Mouse (Mus musculus) bone marrow, adult 2 months (tissue): ENCODE data around the gene Dapk3. TPM values are rescaled to one million over a fixed set of nuclear protein-coding genes. Genes with fewer than 3 reads are reported as not detected.
A peak's percentile ranks its signal among the peaks of the same experiment; 100 is the strongest.

ENCODE experiments used
- H3K27ac ChIP-seq: fragments of 200-500 bp; 2 replicates; pipeline ENCODE4 v1.5.1; 2012; ENCODE audit warnings: low read depth, mild to moderate bottlenecking, control low read depth, inconsistent platforms, low read length; ENCODE audit not compliant: control insufficient read depth, poor library complexity, insufficient read depth
- H3K4me1 ChIP-seq: fragments of 200-500 bp; 2 replicates; pipeline ENCODE4 v1.6.1; 2011; ENCODE audit warnings: low read length; ENCODE audit not compliant: control insufficient read depth, insufficient read depth
- H3K4me3 ChIP-seq: fragments of 200-500 bp; replicated peaks from 2 replicates; pipeline ENCODE3; 2011; ENCODE audit warnings: mild to moderate bottlenecking, low read depth, low read length, control low read depth; ENCODE audit not compliant: control insufficient read depth
- CTCF ChIP-seq: fragments of 200-500 bp; IDR thresholded peaks from 2 replicates; pipeline ENCODE4 v1.5.1; 2011; ENCODE audit warnings: low read length, control low read depth; ENCODE audit not compliant: control insufficient read depth, insufficient read depth
- POLR2A ChIP-seq: fragments of 200-500 bp; IDR thresholded peaks from 2 replicates; pipeline ENCODE4 v1.6.1; 2011; ENCODE audit warnings: low read depth, mild to moderate bottlenecking, control low read depth, low read length, borderline replicate concordance; ENCODE audit not compliant: control insufficient read depth
- WGBS: fragments of 180-500 bp; shearing (Covaris S2); methylation state at CpG from one replicate; pipeline ENCODE4 v1.1.7; 2018; 5-methylcytosine and 5-hydroxymethylcytosine counted together
- polyA plus RNA-seq: library from polyadenylated mRNA; stranded (reverse); fragments of >200 nt; gene quantifications from 2 replicates; pipeline ENCODE4 v1.2.4, GENCODE M21; 2011; ENCODE audit warnings: low replicate concordance; ENCODE audit not compliant: missing spikeins, insufficient read depth, insufficient read length

Gene Dapk3
- polyA plus RNA-seq, 1 experiment, result 23.2 TPM

- Histone ChIP-seq H3K4me1 (no peaks in the 10 kb centered on the region), H3K4me3 (no peak overlapping the region), H3K27ac (no peak overlapping the region)
- 28% methylated on average over 13 of the region's 13 CpGs for WGBS
- TF ChIP-seq CTCF, result peak; percentile 71
- no peak for TF ChIP-seq POLR2A
Measured at GRCm38 (mm10) chr10:81240876-81241275, 58.1 kb downstream of the Dapk3 start.

GRCm38 (mm10) chr10:81242021-81242420, 59.2 kb downstream of the Dapk3 start:
- H3K27ac ChIP-seq, result no peak overlapping the region
- no peak overlapping the region for H3K4me3 ChIP-seq
- WGBS, result 88% methylated on average over 16 of the region's 16 CpGs
- TF ChIP-seq CTCF (no peak), POLR2A (no peak)
- no peaks in the 10 kb centered on the region for H3K4me1 ChIP-seq

Other genes with a start within 250 kb of the Dapk3 start
- not detected in 2 replicates for gene Gng7, start 168.1 kb upstream of the Dapk3 start, polyA plus RNA-seq
- not detected in 2 replicates for gene Diras1, start 157.3 kb upstream of the Dapk3 start, polyA plus RNA-seq
- gene Slc39a3, start 145.6 kb upstream of the Dapk3 start, polyA plus RNA-seq, result 3.7 and 3.9 TPM in 2 replicates
- 26.2 and 52.3 TPM in 2 replicates for gene Sgta, start 122.8 kb upstream of the Dapk3 start, polyA plus RNA-seq
- gene Thop1, start 113.0 kb upstream of the Dapk3 start, polyA plus RNA-seq, result 10.3 and 16.7 TPM in 2 replicates
- 0.87 TPM in 1 of 2 replicates, not detected in the other for gene Creb3l3, start 84.1 kb upstream of the Dapk3 start, polyA plus RNA-seq
- 57.6 and 108 TPM in 2 replicates for gene Map2k2, start 77.1 kb upstream of the Dapk3 start, polyA plus RNA-seq
- 28.2 and 31.0 TPM in 2 replicates for gene Zbtb7a, start 47.8 kb upstream of the Dapk3 start, polyA plus RNA-seq
- gene Pias4, start 15.1 kb upstream of the Dapk3 start, polyA plus RNA-seq, result 11.1 and 29.0 TPM in 2 replicates
- gene Eef2, start 6.4 kb upstream of the Dapk3 start, polyA plus RNA-seq, result 347 and 468 TPM in 2 replicates
- gene 4930442H23Rik, start 844 bp downstream of the Dapk3 start, polyA plus RNA-seq, result not detected in 2 replicates
- gene Nmrk2, start 19.0 kb downstream of the Dapk3 start, polyA plus RNA-seq, result not detected in 2 replicates
- gene Atcay, start 47.8 kb downstream of the Dapk3 start, polyA plus RNA-seq, result not detected in 2 replicates
- 0.32 and 2.5 TPM in 2 replicates for gene Zfr2, start 50.1 kb downstream of the Dapk3 start, polyA plus RNA-seq
- gene Matk, start 69.9 kb downstream of the Dapk3 start, polyA plus RNA-seq, result 11.9 and 18.9 TPM in 2 replicates
- gene Mrpl54, start 83.9 kb downstream of the Dapk3 start, polyA plus RNA-seq, result 34.4 and 75.4 TPM in 2 replicates
- gene Apba3, start 84.0 kb downstream of the Dapk3 start, polyA plus RNA-seq, result 14.6 and 32.8 TPM in 2 replicates
- 3.0 and 3.4 TPM in 2 replicates for gene Tjp3, start 108.6 kb downstream of the Dapk3 start, polyA plus RNA-seq
- 31.2 and 62.2 TPM in 2 replicates for gene Pip5k1c, start 110.0 kb downstream of the Dapk3 start, polyA plus RNA-seq
- 24.0 and 36.6 TPM in 2 replicates for gene Cactin, start 138.1 kb downstream of the Dapk3 start, polyA plus RNA-seq
- gene Tbxa2r, start 145.7 kb downstream of the Dapk3 start, polyA plus RNA-seq, result 3.3 and 7.9 TPM in 2 replicates
- not detected in 2 replicates for gene Gipc3, start 160.3 kb downstream of the Dapk3 start, polyA plus RNA-seq
- 56.9 and 60.7 TPM in 2 replicates for gene Hmg20b, start 167.5 kb downstream of the Dapk3 start, polyA plus RNA-seq
- gene Mfsd12, start 174.5 kb downstream of the Dapk3 start, polyA plus RNA-seq, result 11.0 and 14.3 TPM in 2 replicates
- gene 4930404N11Rik, start 182.8 kb downstream of the Dapk3 start, polyA plus RNA-seq, result 4.5 and 12.3 TPM in 2 replicates
- gene Fzr1, start 195.5 kb downstream of the Dapk3 start, polyA plus RNA-seq, result 126 and 131 TPM in 2 replicates
- gene Dohh, start 201.4 kb downstream of the Dapk3 start, polyA plus RNA-seq, result 14.6 and 23.0 TPM in 2 replicates
- gene Gm48551, start 201.5 kb downstream of the Dapk3 start, polyA plus RNA-seq, result 3.4 and 4.3 TPM in 2 replicates
- gene Gm48552, start 206.0 kb downstream of the Dapk3 start, polyA plus RNA-seq, result not detected in 2 replicates
- 7.9 and 18.0 TPM in 2 replicates for gene Smim24, start 210.0 kb downstream of the Dapk3 start, polyA plus RNA-seq